Mouse (Mus musculus) neural tube, embryonic 10.5 days (tissue): Measurements from ENCODE around the gene Slc9b2.
A peak's percentile ranks its signal among the peaks of the same experiment; 100 is the strongest.

Source experiments
- DNase-seq: peaks from one replicate; pipeline ENCODE4 v3.0.0-alpha.2; 2017; ENCODE audit warnings: low spot score; ENCODE audit errors: extremely low spot score

The Slc9b2 gene

DNA sequence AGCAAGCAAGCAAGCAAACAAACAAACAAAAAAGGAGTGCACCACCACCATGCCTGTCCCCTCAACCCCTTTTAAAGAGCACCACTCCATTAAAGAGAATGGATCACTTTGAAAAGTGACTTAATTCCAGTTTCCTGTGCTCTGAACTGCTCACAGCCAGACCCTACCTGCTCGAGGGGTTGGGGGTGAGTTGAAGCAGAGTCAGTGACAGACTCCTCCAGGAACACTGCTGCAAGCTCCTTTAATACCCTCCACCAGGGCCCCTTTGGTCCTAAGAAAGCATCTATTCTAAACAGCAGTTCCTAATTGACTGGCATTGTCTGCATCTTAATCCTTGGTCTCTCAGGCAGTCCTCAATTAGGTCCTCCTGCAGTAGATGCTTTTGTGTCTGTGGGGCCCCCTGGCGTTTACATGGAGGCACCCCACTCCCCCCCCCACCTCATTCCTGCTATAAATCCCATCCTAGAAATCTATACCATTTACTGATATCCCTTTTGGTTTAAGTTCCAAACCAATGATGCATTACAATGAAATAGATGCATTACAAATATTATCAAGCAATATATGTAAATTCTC, 5.5 kb downstream of the Slc9b2 start:
- DNase-seq, result no peak

DNA sequence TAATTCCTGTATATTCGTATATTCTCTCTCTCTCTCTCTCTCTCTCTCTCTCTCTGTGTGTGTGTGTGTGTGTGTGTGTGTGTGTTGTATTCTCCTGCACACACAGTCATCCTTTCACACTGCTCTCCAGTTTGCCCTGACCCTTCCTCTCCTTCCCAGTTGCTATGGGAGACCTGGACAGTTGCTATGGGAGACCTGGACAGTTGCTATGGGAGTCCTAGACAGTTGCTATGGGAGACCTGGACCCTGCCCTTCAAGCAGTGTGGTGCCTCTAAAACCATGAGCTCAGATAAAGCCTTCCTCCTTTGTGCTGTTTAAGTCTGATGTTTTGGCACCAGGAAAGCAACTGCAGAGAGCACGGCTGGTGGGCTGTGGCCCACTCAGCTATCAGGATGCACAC, 6.2 kb downstream of the Slc9b2 start:
- DNase-seq, result no peak

DNA sequence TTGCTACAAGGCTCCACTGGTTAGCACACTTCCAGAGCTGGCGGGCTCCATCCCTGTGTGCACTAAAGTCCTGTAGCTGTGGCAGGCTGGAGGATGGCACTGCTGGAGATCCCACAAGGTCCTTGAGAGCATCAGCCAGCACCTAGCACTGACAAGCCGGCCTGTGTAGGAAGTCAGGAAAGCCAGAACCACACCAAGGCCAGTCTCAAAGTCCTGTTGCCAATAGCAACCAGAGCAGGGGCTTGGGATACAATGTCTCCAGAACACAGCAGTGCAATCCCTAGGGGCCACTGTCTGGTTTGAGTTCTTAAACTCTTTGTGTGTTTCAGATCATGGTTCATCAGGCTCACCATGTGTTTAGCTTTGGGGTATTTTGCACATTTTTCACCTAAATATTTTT, 7.3 kb downstream of the Slc9b2 start:
- no peak for DNase-seq

DNA sequence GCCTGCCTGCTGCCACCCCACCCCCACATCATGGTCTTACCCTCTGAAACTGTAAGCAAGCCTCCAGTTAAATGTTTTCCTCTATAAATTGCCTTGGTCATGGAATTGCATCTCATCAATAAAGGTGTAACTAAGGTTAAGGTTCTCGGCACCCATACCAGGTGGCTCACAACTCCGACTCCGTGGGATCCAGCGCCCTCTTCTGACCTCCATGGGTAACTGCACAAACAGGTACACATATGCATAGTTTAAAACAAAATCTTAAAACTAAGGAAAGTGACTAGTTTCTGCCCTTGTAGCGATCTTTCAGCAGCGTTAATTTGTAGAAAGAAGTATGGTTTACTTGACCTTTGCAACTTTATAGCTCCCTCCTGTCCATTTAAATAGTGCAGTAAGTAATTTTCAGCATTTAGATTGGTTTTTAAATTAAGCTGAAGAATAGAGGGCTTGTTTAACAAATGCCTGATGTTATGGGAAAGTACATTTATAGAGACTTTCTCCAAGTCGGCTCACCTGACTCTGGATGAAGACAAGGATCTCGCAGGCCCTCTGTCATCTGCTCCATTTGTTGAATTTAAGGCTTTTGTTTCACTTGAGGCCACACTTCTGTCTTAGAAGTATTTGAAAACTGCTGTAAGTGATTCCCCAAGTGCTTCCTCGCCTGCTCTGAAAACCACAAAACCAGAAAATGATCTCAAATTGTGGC, 8.4 kb downstream of the Slc9b2 start:
- DNase-seq, result no peak

DNA sequence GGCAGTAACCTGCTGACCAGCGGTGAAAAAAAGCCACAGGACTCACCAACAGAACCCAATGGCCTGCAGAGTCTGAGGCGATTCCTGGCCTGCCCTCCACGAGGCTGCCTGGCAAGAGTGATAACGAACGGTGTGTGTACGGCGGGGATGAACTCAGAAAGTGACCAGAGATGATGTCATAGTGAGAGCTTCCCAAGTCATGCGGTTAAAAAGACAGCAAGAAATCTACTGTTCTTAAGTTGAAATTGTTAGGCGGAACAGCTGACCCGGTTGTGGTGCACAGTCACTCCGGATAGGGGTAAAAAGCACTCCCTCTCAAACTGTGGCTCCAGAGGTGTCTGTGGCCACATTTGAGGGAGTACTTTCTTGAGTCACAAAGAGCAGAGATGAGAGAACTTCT, 10.8 kb downstream of the Slc9b2 start:
- no peak for DNase-seq

DNA sequence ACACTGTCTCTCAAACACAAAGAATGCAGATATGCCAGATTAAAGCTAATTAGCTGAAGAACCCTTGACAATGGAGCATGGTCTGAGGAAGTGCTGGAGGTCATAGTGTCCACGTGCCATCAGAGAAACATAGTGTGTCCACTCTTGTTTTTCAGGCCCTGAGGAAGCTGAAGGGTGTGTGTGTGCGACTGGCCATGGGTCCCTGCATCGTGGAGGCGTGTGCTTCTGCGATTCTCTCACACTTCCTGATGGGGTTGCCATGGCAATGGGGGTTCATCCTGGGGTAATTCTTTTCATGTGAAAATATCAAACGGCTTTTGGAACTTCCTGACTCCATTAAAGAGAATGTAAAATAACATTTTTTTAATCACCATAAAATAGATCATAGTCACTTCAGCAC, 16.9 kb downstream of the Slc9b2 start:
- no peak for DNase-seq

DNA sequence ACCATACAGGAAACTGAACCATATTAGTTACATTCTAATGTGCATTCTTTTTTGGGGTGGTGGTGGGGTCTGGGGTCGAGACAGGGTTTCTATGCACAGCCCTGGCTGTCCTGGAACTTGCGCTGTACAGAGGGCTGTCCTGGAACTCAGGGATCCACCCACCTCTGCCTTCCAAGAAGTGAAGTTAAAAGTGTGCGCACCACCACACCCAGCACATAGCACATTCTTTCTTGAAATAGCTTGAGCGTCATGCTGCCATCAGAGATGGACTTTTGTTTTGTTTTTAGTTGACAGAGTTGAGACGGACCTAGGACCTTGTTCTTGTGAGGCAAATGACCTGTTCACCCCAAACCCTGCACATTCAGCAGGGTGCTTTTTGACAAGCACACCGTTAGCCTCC, 19.7 kb downstream of the Slc9b2 start:
- no peak for DNase-seq

DNA sequence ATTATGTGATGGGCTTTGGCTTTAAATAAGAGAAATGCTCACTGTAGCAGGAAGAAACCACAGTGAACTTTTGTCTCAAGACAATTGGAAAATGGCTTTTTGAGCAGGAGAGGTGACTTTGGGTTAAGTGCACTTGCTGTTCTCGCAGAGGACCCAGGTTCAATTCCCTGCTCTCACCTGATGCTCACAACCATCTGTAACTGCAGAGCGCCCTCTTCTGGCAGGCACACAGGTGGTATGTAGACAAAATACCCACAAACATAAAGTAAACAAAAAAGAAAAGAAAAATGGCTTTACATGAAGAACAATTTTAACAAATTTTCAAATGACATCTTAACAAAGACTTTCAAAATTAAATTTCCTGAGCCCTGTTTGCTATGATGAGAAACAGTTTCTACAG, 20.1 kb downstream of the Slc9b2 start:
- DNase-seq, result no peak

DNA sequence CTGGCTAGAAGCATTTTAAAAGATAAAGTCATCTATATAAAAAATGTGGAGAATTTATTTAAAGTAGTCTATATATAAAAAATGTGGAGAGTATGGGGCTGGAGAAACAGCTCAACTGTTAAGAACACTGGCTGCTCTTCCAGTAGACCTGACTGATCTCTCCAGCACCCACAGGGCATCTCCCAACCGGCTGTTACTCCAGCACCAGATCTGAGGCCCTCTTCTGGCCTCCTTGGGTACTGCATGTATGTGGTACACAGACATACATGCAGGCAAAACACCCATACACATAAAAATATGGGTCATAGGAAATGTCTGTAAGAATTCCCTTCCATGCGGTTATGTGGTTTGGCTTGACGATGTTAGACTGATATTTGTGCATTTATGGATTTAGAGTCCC, 21.1 kb downstream of the Slc9b2 start:
- peak; percentile 57 for DNase-seq

DNA sequence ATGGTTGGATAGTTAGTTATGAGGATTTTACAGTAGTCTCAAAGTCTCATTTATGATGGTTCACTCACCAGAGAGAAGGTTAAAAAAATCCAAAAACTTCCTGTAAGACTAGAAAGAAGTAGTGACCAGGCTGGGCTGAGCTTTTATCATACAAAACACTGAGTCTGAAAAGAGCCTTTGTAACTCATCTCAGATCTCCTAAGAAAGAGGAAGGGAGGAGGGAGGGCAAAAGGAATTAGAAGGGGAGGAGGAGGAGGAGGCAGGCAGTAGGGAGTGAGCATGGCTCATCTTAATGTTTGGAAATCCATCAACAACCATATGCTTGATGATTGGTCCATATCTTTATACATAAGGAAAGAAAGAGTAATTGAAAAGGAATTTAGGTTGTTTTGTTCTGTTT, 25.2 kb downstream of the Slc9b2 start:
- DNase-seq, result no peak

DNA sequence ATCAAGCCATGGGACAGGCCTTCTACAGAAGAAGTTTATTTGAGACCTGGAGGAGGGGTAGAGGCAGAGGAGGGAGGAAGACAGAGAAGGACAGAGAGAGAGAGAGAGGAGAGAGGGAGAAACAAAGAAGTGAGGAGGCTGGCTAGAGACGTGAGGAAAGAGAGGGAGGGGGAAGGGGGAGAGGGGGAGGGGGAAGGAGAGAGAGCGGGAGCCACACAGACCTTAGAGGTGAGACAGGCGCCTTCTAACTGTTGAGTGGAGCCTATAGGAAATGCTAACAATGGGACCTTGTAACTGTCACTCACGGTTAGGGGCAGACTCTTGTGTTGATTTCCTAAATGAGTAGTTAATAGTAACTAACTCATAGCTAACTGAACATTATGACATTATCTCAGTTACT, 26.3 kb downstream of the Slc9b2 start:
- DNase-seq, result no peak

DNA sequence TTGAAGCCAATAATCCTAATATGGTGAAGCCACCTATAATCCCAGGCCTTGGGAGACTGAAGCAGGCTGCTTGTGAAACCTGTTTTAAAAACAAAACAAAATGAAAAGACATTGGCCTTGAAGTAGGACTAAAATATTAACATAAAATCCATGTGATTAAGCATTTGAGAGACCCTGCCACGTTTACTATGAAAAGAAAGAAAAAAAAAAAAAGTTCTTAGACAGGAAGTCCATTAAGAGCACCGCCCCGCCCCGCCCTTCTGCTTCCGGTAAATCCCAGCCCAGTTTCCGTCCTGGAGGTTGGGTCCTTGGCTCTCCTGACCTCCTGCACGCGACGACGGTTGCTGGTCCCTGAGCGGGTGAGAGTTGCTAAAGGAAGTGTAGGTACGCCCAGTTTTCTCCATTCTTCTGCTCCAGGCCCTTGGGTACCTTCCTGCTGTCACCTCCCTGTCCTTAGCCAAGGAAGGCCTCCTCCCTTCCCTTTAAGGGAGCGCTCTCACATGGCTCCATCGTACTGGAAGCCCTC, 40.3 kb downstream of the Slc9b2 start, which contains the start of gene Slc9b1:
Gene Slc9b1, plus strand, starts transcription at position 291 of the 526 bp plus-strand sequence.
- no peak for DNase-seq

DNA sequence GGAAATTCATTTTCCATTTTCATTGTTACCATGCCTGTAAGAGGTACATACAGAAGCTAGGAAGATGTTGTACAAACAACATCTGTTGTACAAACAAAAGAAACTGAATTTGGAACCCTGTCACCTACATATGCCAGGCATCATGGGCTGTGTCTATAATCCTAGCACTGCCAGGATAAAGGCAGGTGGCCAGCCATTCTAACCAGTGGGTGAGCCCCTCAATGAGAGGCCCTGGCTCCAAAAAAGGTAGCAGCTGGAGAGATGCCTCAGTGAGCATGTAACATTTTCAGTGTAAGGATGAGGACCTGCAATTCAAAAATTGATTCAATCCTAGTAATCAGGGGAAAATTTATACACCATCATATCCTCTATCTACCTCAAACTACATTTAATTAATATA, 41.5 kb downstream of the Slc9b2 start:
- DNase-seq, result no peak

DNA sequence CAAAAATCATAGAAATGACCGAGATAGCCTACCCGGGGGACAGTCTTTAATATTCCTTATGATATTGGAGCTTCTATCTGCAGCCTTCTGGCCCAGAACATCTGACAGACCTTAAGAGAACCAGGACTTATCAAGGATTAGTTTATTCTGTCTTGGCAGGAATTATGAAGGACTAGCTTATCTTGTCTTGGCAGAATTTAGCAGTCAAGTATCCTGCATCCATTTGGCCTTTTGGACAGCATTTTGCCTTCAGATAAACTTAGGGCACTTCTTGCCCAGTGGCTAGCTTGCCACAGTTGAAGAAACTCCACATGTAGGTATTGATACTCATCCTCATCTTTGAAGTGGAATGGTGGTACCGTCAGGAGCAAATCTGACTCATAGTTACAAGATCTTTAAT, 44.4 kb downstream of the Slc9b2 start:
- DNase-seq, result no peak

DNA sequence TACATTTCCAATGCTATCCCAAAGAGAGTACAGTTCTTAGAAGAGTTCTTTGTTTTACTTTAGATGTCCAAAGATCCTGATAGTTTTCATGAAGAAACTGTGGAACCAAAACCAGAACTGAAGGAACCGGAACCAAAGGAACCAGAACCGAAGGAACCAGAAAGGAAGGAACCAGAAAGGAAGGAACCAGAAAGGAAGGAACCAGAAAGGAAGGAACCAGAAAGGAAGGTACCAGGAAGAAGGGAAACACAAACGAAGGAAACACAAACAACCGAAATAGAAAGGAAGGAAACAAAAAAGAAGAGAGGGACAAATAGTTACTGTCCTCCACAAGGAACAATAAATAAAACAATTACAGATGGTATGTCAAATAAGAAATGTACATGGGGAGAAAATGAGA, 49.9 kb downstream of the Slc9b2 start:
- DNase-seq, result no peak

DNA sequence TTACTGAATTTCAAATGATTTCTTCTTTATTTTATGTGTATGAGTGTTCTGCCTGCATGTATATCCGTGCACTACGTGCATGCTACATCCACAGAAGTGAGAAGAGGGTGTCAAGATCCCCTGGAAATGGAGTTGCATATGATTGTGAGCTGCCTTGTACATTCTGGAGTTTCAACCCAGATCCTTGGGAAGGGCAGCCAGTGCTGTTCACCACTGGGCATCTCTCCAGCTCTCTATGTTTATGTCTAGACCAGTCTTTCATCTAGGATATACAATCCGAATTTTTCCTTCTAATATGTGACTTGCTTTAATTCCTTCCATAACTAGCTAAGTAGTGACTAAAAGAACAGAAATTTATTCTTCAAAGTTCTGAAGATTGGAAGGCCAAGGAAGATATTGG, 68.3 kb downstream of the Slc9b2 start:
- DNase-seq, result no peak

DNA sequence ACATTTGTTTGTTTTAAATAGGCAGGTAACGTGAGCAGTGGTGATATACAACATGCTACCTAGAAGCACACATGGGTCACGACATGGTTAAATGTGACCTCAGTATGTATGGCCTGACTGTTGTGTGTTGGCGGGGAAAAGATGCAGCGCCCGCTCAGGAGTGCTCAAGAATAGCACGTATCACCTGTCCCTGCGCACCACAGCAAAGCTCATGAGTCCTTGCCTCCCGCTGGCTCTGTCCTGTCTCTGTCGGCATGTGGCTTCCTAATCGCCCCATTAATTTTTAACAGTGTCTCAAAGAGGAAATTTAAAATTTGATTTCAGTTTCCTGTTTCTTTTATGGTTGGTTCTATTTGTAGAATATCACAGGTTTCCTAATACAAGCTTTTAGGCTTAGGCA, 69.9 kb downstream of the Slc9b2 start:
- DNase-seq, result no peak

DNA sequence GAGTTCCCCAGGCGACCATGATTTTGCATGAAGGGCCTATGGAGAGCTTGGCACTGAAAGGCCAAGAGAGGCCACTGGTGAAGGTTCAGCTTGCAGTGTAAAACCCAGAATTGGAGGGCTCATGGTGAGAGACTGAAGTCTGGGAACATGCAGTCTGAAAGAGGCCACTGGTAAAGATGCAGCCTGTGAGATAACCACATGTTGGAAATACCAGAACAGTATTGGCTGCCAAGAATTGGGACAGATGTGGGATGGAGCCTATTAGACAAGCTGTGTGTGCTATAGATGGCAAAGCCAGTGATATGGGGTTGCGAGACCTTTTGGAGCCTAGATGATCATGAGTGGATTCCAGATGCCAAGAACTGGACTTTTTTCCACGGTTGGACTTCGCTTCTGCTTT, 72.4 kb downstream of the Slc9b2 start:
- DNase-seq, result no peak

DNA sequence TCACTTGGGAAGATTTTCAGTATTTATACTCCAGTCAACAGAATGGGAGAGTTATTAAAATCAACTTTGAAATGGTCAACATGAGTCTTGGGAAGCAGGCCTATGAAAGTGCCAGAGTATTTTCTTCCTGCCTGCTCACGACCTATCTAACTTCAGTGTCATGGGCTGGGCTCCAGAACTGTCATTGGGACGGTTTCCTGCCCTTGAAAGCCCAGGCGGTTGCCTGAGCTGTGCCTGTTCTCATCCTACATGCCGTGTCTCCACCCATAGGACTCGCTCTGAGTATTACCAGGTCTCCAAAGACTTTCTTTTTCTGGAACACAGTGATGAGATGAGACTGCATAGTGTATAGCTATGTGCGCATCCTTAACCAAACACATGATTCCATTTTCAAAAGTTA, 85.7 kb downstream of the Slc9b2 start:
- no peak for DNase-seq
